Mouse (Mus musculus): ENCODE measurements around the gene Lrpap1. TPM values are rescaled to one million over a fixed set of nuclear protein-coding genes. Genes with fewer than 3 reads are reported as not detected.

Lrpap1 gene
- polyA plus RNA-seq, 1 experiment from 2014 or later: 47.7 TPM

GRCm38 (mm10) chr5:35146747-35147146, 41.2 kb upstream of the Lrpap1 start:
- H3K27me3 ChIP-seq (replicated peaks; ENCODE audit: control insufficient read depth, insufficient read depth, low read length): no peaks in the 10 kb centered on the region
- H3K27ac ChIP-seq (ENCODE audit: low read depth, low read length): no peak overlapping the region
- TF ChIP-seq CTCF (IDR thresholded peaks at IDR 0.05; ENCODE audit: low read depth): no peak
- no peak overlapping the region for H3K4me3 ChIP-seq (ENCODE audit: low read depth, low read length)
- H3K9me3 ChIP-seq (ENCODE audit: control insufficient read depth): no peaks in the 10 kb centered on the region
- H3K4me2 ChIP-seq (replicated peaks; ENCODE audit: low read depth): no peak overlapping the region
- no peak for ATAC-seq
- no peaks in the 10 kb centered on the region for H3K4me1 ChIP-seq (replicated peaks; ENCODE audit: control insufficient read depth, insufficient read depth, low read length)
- 78% methylated on average over 2 of the region's 2 CpGs for WGBS
- no peak overlapping the region for H3K9ac ChIP-seq (ENCODE audit: low read depth, low read length)
- H3K36me3 ChIP-seq (ENCODE audit: control insufficient read depth, insufficient read depth): no peaks in the 10 kb centered on the region

- Histone ChIP-seq H3K9me3 (ENCODE audit: control insufficient read depth) (no peaks in the 10 kb centered on the region), H3K36me3 (ENCODE audit: control insufficient read depth, insufficient read depth) (no peaks in the 10 kb centered on the region), H3K4me1 (replicated peaks; ENCODE audit: control insufficient read depth, insufficient read depth, low read length) (no peaks in the 10 kb centered on the region), H3K9ac (ENCODE audit: low read depth, low read length) (no peak overlapping the region), H3K4me2 (replicated peaks; ENCODE audit: low read depth) (no peak overlapping the region), H3K4me3 (ENCODE audit: low read depth, low read length) (no peak overlapping the region), H3K27me3 (replicated peaks; ENCODE audit: control insufficient read depth, insufficient read depth, low read length) (no peaks in the 10 kb centered on the region), H3K27ac (ENCODE audit: low read depth, low read length) (no peak overlapping the region)
- WGBS: 71% methylated on average over 2 of the region's 2 CpGs
- ATAC-seq: no peak
- TF ChIP-seq CTCF (IDR thresholded peaks at IDR 0.05; ENCODE audit: low read depth): no peak
These were observed 39.1 kb upstream of the Lrpap1 start for GRCm38 (mm10) chr5:35144716-35145115.

- Histone ChIP-seq H3K9me3 (ENCODE audit: control insufficient read depth) (no peaks in the 10 kb centered on the region), H3K4me2 (replicated peaks; ENCODE audit: low read depth) (no peak overlapping the region), H3K27me3 (replicated peaks; ENCODE audit: control insufficient read depth, insufficient read depth, low read length) (no peaks in the 10 kb centered on the region), H3K36me3 (ENCODE audit: control insufficient read depth, insufficient read depth) (no peaks in the 10 kb centered on the region), H3K4me3 (ENCODE audit: low read depth, low read length) (no peak overlapping the region), H3K4me1 (replicated peaks; ENCODE audit: control insufficient read depth, insufficient read depth, low read length) (no peaks in the 10 kb centered on the region), H3K9ac (ENCODE audit: low read depth, low read length) (no peak overlapping the region), H3K27ac (ENCODE audit: low read depth, low read length) (no peak overlapping the region)
- 64% methylated on average over 10 of the region's 10 CpGs for WGBS
- TF ChIP-seq CTCF (IDR thresholded peaks at IDR 0.05; ENCODE audit: low read depth): no peak
- ATAC-seq: no peak
These were observed 38.1 kb upstream of the Lrpap1 start for GRCm38 (mm10) chr5:35143460-35144245.

- Histone ChIP-seq H3K27ac (ENCODE audit: low read depth, low read length) (no peak overlapping the region), H3K36me3 (ENCODE audit: control insufficient read depth, insufficient read depth) (no peaks in the 10 kb centered on the region), H3K4me2 (replicated peaks; ENCODE audit: low read depth) (no peak overlapping the region), H3K27me3 (replicated peaks; ENCODE audit: control insufficient read depth, insufficient read depth, low read length) (no peaks in the 10 kb centered on the region), H3K4me1 (replicated peaks; ENCODE audit: control insufficient read depth, insufficient read depth, low read length) (no peaks in the 10 kb centered on the region), H3K9ac (ENCODE audit: low read depth, low read length) (no peak overlapping the region), H3K9me3 (ENCODE audit: control insufficient read depth) (no peaks in the 10 kb centered on the region), H3K4me3 (ENCODE audit: low read depth, low read length) (no peak overlapping the region)
- TF ChIP-seq CTCF (IDR thresholded peaks at IDR 0.05; ENCODE audit: low read depth): no peak
- WGBS: 72% methylated on average over 1 of the region's 1 CpGs
- ATAC-seq: no peak
These were observed 37.3 kb upstream of the Lrpap1 start for GRCm38 (mm10) chr5:35142910-35143309.

DNA sequence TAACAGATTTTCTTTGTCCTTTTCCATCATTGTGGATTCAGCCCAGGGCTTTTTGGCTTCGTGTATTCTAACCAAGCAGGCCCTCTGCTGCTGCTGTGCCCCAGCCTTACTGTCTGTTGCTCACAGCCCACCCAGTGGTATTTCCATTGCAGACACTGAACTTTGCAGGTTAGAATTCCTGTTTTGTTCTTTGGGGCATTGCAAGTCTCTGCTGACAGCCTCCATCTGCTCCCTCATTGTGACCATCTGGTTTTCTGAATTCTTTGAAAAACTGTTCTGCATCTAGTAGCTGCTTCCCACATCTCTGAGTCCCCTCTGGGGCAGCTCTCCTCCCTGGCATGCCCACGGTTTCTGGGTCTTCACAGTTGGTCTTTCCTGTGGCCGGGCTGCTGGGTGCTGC, 35.8 kb upstream of the Lrpap1 start:
- Histone ChIP-seq H3K4me2 (replicated peaks; ENCODE audit: low read depth) (no peak overlapping the region), H3K27me3 (replicated peaks; ENCODE audit: control insufficient read depth, insufficient read depth, low read length) (no peaks in the 10 kb centered on the region), H3K4me1 (replicated peaks; ENCODE audit: control insufficient read depth, insufficient read depth, low read length) (no peaks in the 10 kb centered on the region), H3K27ac (ENCODE audit: low read depth, low read length) (no peak overlapping the region), H3K36me3 (ENCODE audit: control insufficient read depth, insufficient read depth) (no peaks in the 10 kb centered on the region), H3K9ac (ENCODE audit: low read depth, low read length) (no peak overlapping the region), H3K9me3 (ENCODE audit: control insufficient read depth) (no peaks in the 10 kb centered on the region), H3K4me3 (ENCODE audit: low read depth, low read length) (no peak overlapping the region)
- no peak for ATAC-seq
- no peak for TF ChIP-seq CTCF (IDR thresholded peaks at IDR 0.05; ENCODE audit: low read depth)
- WGBS: 42% methylated on average over 3 of the region's 3 CpGs

- no peaks in the 10 kb centered on the region for H3K36me3 ChIP-seq (ENCODE audit: control insufficient read depth, insufficient read depth)
- H3K4me2 ChIP-seq (replicated peaks; ENCODE audit: low read depth): no peak overlapping the region
- no peak overlapping the region for H3K9ac ChIP-seq (ENCODE audit: low read depth, low read length)
- H3K27ac ChIP-seq (ENCODE audit: low read depth, low read length): no peak overlapping the region
- H3K27me3 ChIP-seq (replicated peaks; ENCODE audit: control insufficient read depth, insufficient read depth, low read length): no peaks in the 10 kb centered on the region
- WGBS: 71% methylated on average over 11 of the region's 11 CpGs
- no peak for ATAC-seq
- TF ChIP-seq CTCF (IDR thresholded peaks at IDR 0.05; ENCODE audit: low read depth): no peak
- H3K4me3 ChIP-seq (ENCODE audit: low read depth, low read length): no peak overlapping the region
- no peaks in the 10 kb centered on the region for H3K9me3 ChIP-seq (ENCODE audit: control insufficient read depth)
- H3K4me1 ChIP-seq (replicated peaks; ENCODE audit: control insufficient read depth, insufficient read depth, low read length): no peaks in the 10 kb centered on the region
These were observed 32.6 kb upstream of the Lrpap1 start for GRCm38 (mm10) chr5:35138183-35138611.
